Comparison of ENCODE assay signal across 10 mouse cellular contexts in the genomic region with DNA sequence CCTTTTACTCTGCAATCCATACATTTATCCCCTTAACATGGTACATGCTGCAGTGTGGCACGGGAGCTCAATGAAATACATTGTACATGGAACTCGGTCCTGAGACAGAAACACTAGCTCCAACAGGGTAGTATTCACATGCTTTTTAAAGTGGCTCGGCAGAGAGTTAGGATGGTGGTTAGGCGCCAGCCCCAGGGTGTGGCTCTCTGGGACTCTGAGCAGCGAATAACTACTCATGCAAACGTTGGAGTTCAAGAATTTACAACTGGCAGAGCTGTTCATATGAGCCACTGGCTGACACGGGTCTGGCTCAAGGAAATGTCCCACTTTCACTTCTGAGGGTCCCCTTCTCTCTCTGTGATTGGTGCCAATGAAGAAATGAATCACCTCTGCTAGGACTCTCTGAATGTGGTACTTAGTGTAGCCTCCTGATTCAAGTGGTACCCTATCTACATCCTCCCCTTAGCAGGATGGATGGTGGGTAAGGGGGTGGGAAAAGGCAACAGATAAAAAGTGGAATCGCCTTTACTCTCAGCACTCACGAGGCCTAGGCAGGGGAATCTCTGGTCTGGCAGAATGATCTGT. TPM values are rescaled to one million over a fixed set of nuclear protein-coding genes. Genes with fewer than 3 reads are reported as not detected.
DNase-seq lines count a peak whose midpoint lies in the region; ATAC-seq and TF ChIP-seq lines count a peak whose summit lies in the region.
"Had no signal": no experiment of that assay in that cellular context is flagged by ENCODE, and none has a peak within 500 bp of the region (broad histone marks: within the 10 kb centered on the region; RNA-seq: fewer than 3 reads in every experiment).

No protein-coding gene starts in this region.

- H3K4me3 ChIP-seq in kidney, adult 2 months (ENCODE audit: insufficient read depth, low read depth, low read length), result no peak overlapping the region
- H3K4me3 ChIP-seq in embryonic facial prominence, embryonic 10.5 days, result no peak overlapping the region
- H3K4me3 ChIP-seq in heart, embryonic 12.5 days, result no peak overlapping the region
- H3K4me3 ChIP-seq in lung, embryonic 16.5 days (ENCODE audit: low read length), result no peak overlapping the region
- H3K4me3 ChIP-seq: liver, embryonic 15.5 days had no signal

- peak overlapping the region; percentile 77 for H3K27ac ChIP-seq in kidney, adult 2 months (ENCODE audit: insufficient read depth, low read depth, low read length)
- peak overlapping the region; percentile 42 for H3K27ac ChIP-seq in embryonic facial prominence, embryonic 10.5 days (replicated peaks)
- H3K27ac ChIP-seq in heart, embryonic 12.5 days (ENCODE audit: poor library complexity, severe bottlenecking), result peak overlapping the region; percentile 92
- peak overlapping the region; percentile 82 for H3K27ac ChIP-seq in lung, embryonic 16.5 days (ENCODE audit: low read length)
- H3K27ac ChIP-seq: liver, embryonic 15.5 days had no signal

- H3K36me3 ChIP-seq in kidney, adult 2 months (ENCODE audit: control insufficient read depth, insufficient read depth, low read length), result no peaks in the 10 kb centered on the region
- H3K36me3 ChIP-seq in embryonic facial prominence, embryonic 10.5 days (replicated peaks), result no peaks in the 10 kb centered on the region
- no peaks in the 10 kb centered on the region for H3K36me3 ChIP-seq in heart, embryonic 12.5 days
- no peaks in the 10 kb centered on the region for H3K36me3 ChIP-seq in lung, embryonic 16.5 days (ENCODE audit: control insufficient read depth, insufficient read depth, low read length)
- H3K36me3 ChIP-seq: liver, embryonic 15.5 days had no signal

- 53% methylated on average over 9 of the region's 9 CpGs for WGBS in kidney, adult 2 months
- WGBS in embryonic facial prominence, embryonic 10.5 days, result 82% methylated on average over 9 of the region's 9 CpGs
- WGBS in heart, embryonic 12.5 days, result 50% methylated on average over 9 of the region's 9 CpGs
- 31% methylated on average over 9 of the region's 9 CpGs for WGBS in lung, embryonic 16.5 days

- H3K9me3 ChIP-seq in embryonic facial prominence, embryonic 10.5 days, result no peaks in the 10 kb centered on the region
- no peaks in the 10 kb centered on the region for H3K9me3 ChIP-seq in heart, embryonic 12.5 days (replicated peaks)
- H3K9me3 ChIP-seq in lung, embryonic 16.5 days (ENCODE audit: control insufficient read depth, low read length), result no peaks in the 10 kb centered on the region
- H3K9me3 ChIP-seq: liver, embryonic 15.5 days had no signal

- peak; percentile 22 for DNase-seq in kidney, adult 2 months
- DNase-seq in kidney, adult 18-20 months, result no peak
- no peak for DNase-seq in embryonic facial prominence, embryonic 10.5 days (ENCODE audit: low spot score)
- no peak for DNase-seq in T-cell, adult 2 months (ENCODE audit: low spot score)
- DNase-seq in right cerebral cortex, adult 18-20 months, result no peak
- no peak for DNase-seq in yolk sac, embryonic 10.5 days (ENCODE audit: low spot score)
- DNase-seq: right cerebral cortex, postnatal 14 days had no signal

- TF ChIP-seq CTCF in kidney, adult 2 months (conservative IDR thresholded peaks at IDR 0.05; ENCODE audit: insufficient read depth, insufficient read length, low read depth, low read length), result no peak

- H3K4me1 ChIP-seq in kidney, adult 2 months (ENCODE audit: control insufficient read depth, insufficient read depth, low read length), result peaks cover 10% of the 10 kb centered on the region; the same call in 1 of the 2 replicates
- peaks cover 57% of the 10 kb centered on the region for H3K4me1 ChIP-seq in embryonic facial prominence, embryonic 10.5 days
- peaks cover 46% of the 10 kb centered on the region for H3K4me1 ChIP-seq in heart, embryonic 12.5 days (replicated peaks)
- peaks cover 46% of the 10 kb centered on the region for H3K4me1 ChIP-seq in lung, embryonic 16.5 days (replicated peaks; ENCODE audit: control insufficient read depth, insufficient read depth, low read length)

- H3K9ac ChIP-seq in heart, embryonic 12.5 days, result no peak overlapping the region
- 0 out of 2 replicates have a peak overlapping the region, but pooled peaks have one; percentile 3 for H3K9ac ChIP-seq in lung, embryonic 16.5 days (ENCODE audit: low read length)
- H3K9ac ChIP-seq: liver, embryonic 15.5 days had no signal

- no peak overlapping the region for H3K4me2 ChIP-seq in heart, embryonic 12.5 days
- H3K4me2 ChIP-seq in lung, embryonic 16.5 days (ENCODE audit: low read depth, low read length), result peak overlapping the region; percentile 23
- H3K4me2 ChIP-seq: liver, embryonic 15.5 days had no signal

- 0 out of 2 replicates have a peak, but pooled peaks have one; percentile 18 for ATAC-seq in heart, embryonic 12.5 days (ENCODE audit: insufficient number of reproducible peaks, low FRiP score)
- ATAC-seq in lung, embryonic 16.5 days (ENCODE audit: low read depth), result peak; percentile 17

- no peak for TF ChIP-seq POLR2A in kidney, adult 2 months (IDR thresholded peaks at IDR 0.05; ENCODE audit: low read depth, low read length)

- H3K27me3 ChIP-seq in kidney, adult 2 months (replicated peaks; ENCODE audit: control insufficient read depth, insufficient read depth, low read length), result no peaks in the 10 kb centered on the region
- H3K27me3 ChIP-seq in embryonic facial prominence, embryonic 10.5 days (replicated peaks; ENCODE audit: low read depth, poor library complexity, severe bottlenecking), result no peaks in the 10 kb centered on the region
- no peaks in the 10 kb centered on the region for H3K27me3 ChIP-seq in heart, embryonic 12.5 days (replicated peaks)
- H3K27me3 ChIP-seq in lung, embryonic 16.5 days (ENCODE audit: control insufficient read depth, insufficient read depth, low read depth, low read length), result no peaks in the 10 kb centered on the region
- H3K27me3 ChIP-seq: liver, embryonic 15.5 days had no signal

RNA-seq across cellular contexts. Expression of a gene that starts 59.7 kb away (rescaled TPM):
- not detected in 2 replicates for polyA plus RNA-seq in kidney, adult 2 months (2012; rRNA removed)
- polyA plus RNA-seq in embryonic facial prominence, embryonic 10.5 days (2016; fragmentation: Nextera tagmentation; extraction: Ambion mirVana), result not detected in 2 replicates
- polyA plus RNA-seq in heart, embryonic 12.5 days (2016; fragmentation: Nextera tagmentation; extraction: Ambion mirVana), result not detected in 2 replicates
- not detected in 2 replicates for polyA plus RNA-seq in lung, embryonic 16.5 days (2015; fragmentation: Nextera tagmentation; extraction: Ambion mirVana)
- polyA plus RNA-seq: liver, embryonic 15.5 days had no signal

Comparison
In these comparisons a context has a peak if more than half of its experiments do, and no peak if none do; other contexts are left out.
1. H3K27ac ChIP-seq: peak in every context shown above with its lines; median percentile 92 in heart, embryonic 12.5 days; 82 in lung, embryonic 16.5 days; 77 in kidney, adult 2 months; 42 in embryonic facial prominence, embryonic 10.5 days.